Mouse (Mus musculus): ENCODE measurements around the gene Tdo2. TPM values are rescaled to one million over a fixed set of nuclear protein-coding genes. Genes with fewer than 3 reads are reported as not detected.

Tdo2 gene
- under 1 TPM; 0.18 to 0.87 TPM for polyA plus RNA-seq (2017; shearing (Covaris generic))

GRCm38 (mm10) chr3:81976102-81976501, at the start of gene Tdo2:
Tdo2 (minus strand) TSS chr3:81976202.
- ATAC-seq: no peak

- no peak for ATAC-seq
Observed at GRCm38 (mm10) chr3:82023065-82023464, 47.1 kb upstream of the Tdo2 start.

- ATAC-seq: no peak
Observed at GRCm38 (mm10) chr3:82022421-82022920, 46.5 kb upstream of the Tdo2 start.

- ATAC-seq: no peak
Observed at GRCm38 (mm10) chr3:82014148-82014703, 38.2 kb upstream of the Tdo2 start.

- no peak for ATAC-seq
Observed at GRCm38 (mm10) chr3:82007002-82007401, 31.0 kb upstream of the Tdo2 start.

GRCm38 (mm10) chr3:81995988-81996387, 20.0 kb upstream of the Tdo2 start:
- ATAC-seq: no peak

- ATAC-seq: no peak
Observed at GRCm38 (mm10) chr3:81995371-81995770, 19.4 kb upstream of the Tdo2 start.

GRCm38 (mm10) chr3:81990531-81990930, 14.5 kb upstream of the Tdo2 start:
- ATAC-seq: no peak

- no peak for ATAC-seq
Observed at GRCm38 (mm10) chr3:81989692-81990141, 13.7 kb upstream of the Tdo2 start.

- no peak for ATAC-seq
Observed at GRCm38 (mm10) chr3:81987628-81988027, 11.6 kb upstream of the Tdo2 start.

- no peak for ATAC-seq
Observed at GRCm38 (mm10) chr3:81986103-81986502, 10.1 kb upstream of the Tdo2 start.

- no peak for ATAC-seq
Observed at GRCm38 (mm10) chr3:81985100-81985499, 9.1 kb upstream of the Tdo2 start.

- ATAC-seq: no peak
Observed at GRCm38 (mm10) chr3:81983120-81983895, 7.3 kb upstream of the Tdo2 start.

GRCm38 (mm10) chr3:81981990-81982389, 6.0 kb upstream of the Tdo2 start, which contains the start of gene Asic5:
Asic5 (plus strand) TSS chr3:81982290.
- no peak for ATAC-seq

- ATAC-seq: no peak
Observed at GRCm38 (mm10) chr3:81981576-81981975, 5.6 kb upstream of the Tdo2 start.

- ATAC-seq: no peak
Observed at GRCm38 (mm10) chr3:81975607-81976006, 395 bp downstream of the Tdo2 start.

GRCm38 (mm10) chr3:81964596-81964995, 11.4 kb downstream of the Tdo2 start:
- ATAC-seq: no peak

- ATAC-seq: no peak
Observed at GRCm38 (mm10) chr3:81963768-81964167, 12.2 kb downstream of the Tdo2 start.

GRCm38 (mm10) chr3:81961336-81961735, 14.7 kb downstream of the Tdo2 start:
- ATAC-seq: no peak

GRCm38 (mm10) chr3:81957484-81957883, 18.5 kb downstream of the Tdo2 start:
- no peak for ATAC-seq

GRCm38 (mm10) chr3:81951785-81952184, 24.2 kb downstream of the Tdo2 start:
- no peak for ATAC-seq

GRCm38 (mm10) chr3:81949048-81949447, 27.0 kb downstream of the Tdo2 start:
- ATAC-seq: no peak

- no peak for ATAC-seq
Observed at GRCm38 (mm10) chr3:81944851-81945393, 31.1 kb downstream of the Tdo2 start.

- no peak for ATAC-seq
Observed at GRCm38 (mm10) chr3:81943097-81943496, 32.9 kb downstream of the Tdo2 start.

Data from activated CD4-positive, CD25-positive, alpha-beta regulatory T cell, adult 4 months (primary cell).